Mouse (Mus musculus) heart, postnatal 4 days (tissue): ENCODE measurements at regions not wholly inside any gene's neighbourhood (a gene's known extent, or its start where the extent isn't known, plus 50 kb on each side); places are given as distances from the start of the nearest gene placed in this dataset.

Experiments
- DNase-seq: peaks from one replicate; pipeline ENCODE4 v3.0.0; 2021

DNA sequence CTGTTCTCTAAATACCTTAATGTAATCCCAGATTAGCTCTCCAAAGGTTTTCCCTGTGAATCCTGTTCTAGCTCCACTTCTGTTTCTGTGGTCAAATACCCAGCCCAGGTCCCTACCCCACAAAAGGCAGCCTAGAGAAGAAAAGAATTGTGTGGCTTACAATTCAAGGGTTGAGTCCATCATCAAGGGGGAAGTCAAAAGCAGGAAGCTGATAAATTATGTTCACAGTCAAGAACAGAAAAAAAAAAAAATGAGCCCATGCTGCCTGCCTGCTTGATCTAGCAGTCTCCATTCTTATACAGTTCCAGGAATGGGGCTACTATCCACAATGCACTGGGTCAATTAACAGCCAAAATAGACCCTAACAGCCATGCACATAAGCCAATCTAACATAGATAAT, 285.7 kb downstream of the Actr3 start:
- DNase-seq, result no peak

- DNase-seq, result no peak
Observed at GRCm38 (mm10) chr1:125123861-125124260, 311.7 kb downstream of the Actr3 start.

DNA sequence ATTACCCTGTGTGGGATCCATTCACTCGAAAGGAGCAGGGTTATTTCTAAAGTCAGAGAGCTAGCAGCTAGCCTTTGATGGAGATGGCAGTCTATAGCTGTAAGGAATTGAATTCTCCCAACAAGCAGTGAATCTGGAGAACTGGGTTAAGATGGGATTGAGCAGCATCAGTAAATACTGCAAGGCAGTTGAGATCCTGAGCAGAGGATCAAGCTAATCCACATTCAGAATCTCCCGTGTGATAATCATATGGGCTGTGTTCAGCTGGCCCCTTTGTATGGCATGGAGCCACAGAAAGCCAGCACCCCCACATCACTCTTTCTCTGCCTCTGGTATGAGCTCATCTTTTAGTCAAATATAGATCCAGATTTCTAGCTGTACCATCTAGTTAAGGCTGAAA, 334.9 kb downstream of the Actr3 start:
- DNase-seq, result no peak

GRCm38 (mm10) chr1:125084906-125085305, 350.6 kb downstream of the Actr3 start:
- DNase-seq, result no peak

DNA sequence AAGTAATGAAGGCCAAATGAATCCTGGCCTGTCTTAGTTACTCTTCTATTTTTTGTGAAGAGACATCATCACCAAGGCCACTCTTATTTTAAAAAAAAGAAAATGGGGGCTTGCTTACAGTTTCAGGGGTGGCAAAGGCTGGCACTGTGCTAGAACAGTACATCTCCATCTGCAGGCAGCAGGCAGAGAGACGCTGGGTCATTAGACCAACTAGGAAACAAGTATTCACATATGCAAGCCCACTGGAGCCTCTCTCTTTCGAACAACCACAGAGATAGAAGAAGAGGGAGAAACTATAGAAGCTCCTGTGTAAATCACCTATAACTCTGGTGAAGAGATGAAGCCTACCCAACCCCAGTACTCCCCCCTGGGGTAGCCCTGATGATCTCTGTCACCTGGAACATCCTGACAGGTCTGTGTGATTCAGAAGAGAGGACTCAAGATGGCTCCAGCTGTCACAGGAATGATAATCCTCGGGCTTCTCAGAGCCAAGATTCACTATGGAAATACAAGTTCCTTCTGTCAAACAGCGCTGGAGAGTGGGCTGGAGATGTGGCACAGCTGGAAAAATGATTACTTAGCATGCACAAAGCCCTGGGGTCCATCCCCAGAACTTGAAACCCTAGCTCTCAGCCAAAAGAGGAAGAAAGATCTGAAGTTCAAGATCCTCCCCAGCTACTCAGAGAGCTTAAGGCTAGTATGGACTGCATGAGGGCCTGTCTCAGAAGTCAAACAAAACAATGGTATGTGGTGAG, 395.8 kb downstream of the Actr3 start:
- peak; percentile 5 for DNase-seq

GRCm38 (mm10) chr1:125013301-125013700, 422.2 kb downstream of the Actr3 start:
- DNase-seq, result no peak

- DNase-seq, result no peak
Observed at GRCm38 (mm10) chr1:125011893-125012292, 423.6 kb downstream of the Actr3 start.

DNA sequence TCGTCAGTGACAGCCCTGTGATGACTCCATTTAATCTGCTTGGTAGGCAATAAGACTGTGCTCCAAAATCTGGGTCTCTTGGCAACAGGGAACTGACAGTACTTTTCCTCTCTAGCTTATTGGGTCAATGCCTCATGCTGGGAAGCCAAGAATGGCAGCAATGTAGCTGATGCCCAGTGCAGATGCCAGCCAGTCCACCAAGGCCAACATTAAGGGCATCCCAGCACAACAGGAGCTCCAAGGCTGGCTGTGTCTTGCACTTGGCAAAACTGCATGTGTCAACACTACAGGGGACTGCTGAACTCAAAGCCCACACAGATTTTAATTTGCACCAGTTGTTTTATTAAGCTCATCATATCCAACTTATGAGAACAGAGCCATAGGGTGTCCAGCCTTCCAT, 437.9 kb downstream of the Actr3 start:
- no peak for DNase-seq

GRCm38 (mm10) chr1:124950849-124951248, 484.7 kb downstream of the Actr3 start:
- DNase-seq, result no peak

GRCm38 (mm10) chr1:124904373-124904772, 531.2 kb downstream of the Actr3 start:
- no peak for DNase-seq

DNA sequence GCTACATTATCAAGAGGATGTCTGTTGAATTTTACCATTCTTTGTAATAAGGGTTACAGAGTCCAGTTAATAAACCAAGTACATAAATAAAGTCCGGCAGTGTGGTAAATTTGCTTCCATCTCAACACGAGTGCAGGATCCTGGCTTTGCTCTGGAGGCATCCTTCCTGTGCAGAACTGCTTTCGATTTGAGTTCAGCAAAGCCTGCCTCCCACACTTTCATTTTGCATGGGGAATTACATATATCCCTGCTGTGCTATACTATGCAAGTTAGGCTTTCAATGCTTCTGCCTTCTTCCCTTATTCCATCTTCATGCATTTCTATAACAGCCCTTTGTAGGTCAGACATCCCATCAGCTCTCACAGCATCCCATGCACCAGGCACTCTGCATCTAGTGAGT, 564.4 kb downstream of the Actr3 start:
- DNase-seq, result no peak

- DNase-seq, result no peak
Observed at GRCm38 (mm10) chr1:124866248-124866647, 569.3 kb downstream of the Actr3 start.

DNA sequence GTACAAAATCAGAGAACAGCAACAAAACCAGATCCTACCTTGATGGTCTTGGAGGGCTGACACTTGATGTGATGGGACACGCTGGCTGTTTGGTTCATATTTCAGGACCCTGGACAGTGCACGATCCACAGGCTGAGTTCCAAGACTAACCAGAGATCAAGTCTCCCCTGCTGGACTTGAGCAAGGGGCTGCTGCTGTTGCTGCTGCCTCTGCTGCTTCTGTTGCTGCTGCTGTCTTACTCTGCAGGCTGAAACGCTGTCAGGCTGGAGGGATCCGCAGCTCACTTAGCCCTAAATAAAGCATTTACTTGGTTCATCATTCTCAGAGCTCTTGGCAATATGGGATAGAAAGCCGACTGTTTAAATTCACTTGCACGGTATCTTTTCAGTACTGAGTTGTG, 589.8 kb downstream of the Actr3 start:
- peak; percentile 49 for DNase-seq

DNA sequence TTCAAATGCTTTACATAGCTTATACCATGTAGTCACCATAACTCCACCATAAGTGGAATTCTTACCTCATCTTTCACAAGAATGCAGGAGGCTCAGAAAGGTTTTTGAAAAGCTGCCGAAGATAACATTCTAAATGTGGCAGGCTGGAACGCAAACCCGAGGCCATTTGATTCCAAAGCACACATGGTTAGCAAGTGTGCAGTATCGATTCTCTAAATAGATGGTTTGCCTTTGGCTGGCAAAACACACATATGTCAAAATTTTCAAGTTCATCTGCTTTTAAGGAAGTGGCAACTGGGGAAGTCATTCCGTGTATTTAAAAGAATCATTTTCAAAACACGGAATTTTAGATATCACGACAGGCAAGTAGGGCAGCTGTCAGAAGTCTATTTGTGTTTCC, 609.8 kb downstream of the Actr3 start:
- DNase-seq, result no peak

- DNase-seq, result no peak
Observed at GRCm38 (mm10) chr1:124793026-124793425, 642.5 kb downstream of the Actr3 start.

DNA sequence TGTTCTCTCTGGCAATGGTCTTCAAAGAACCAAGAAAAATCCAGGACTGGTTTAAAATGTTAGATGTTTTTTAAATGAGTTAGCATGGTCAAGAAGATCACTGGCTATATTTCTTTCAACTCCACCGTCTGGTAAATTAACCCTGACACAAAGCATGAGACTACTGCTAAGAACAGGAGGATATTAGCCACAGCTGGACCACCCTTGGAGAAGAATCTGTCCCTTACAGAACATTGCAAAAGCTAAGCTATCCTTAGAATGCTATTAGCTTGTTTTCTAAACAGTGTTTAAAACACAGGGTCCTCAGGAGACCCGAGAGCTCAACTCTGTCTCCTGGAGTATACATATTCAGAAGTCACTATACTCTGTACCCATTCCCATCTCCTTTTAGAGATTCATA, 644.9 kb downstream of the Actr3 start:
- DNase-seq, result no peak

GRCm38 (mm10) chr1:124790130-124790529, 645.4 kb downstream of the Actr3 start:
- DNase-seq, result no peak

DNA sequence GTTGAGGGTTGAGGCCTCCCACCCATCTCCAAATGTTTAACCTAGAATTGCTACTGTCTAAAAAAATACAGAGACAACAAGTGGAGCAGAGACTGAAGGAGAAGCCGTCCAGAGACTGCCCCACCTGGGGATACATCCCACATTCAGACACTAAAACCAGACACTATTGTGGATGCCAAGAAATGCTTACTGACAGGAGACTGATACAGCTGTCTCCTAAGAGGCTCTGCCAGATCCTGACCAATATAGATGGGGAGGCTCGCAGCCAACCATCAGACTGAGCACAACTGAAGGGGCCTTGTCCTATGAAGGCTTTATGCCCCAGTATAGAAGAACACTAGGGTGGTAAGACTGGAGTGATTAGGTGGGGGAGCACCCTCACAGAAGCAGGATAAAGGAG, 652.5 kb downstream of the Actr3 start:
- DNase-seq, result no peak

GRCm38 (mm10) chr1:124777685-124778084, 657.8 kb downstream of the Actr3 start:
- no peak for DNase-seq

DNA sequence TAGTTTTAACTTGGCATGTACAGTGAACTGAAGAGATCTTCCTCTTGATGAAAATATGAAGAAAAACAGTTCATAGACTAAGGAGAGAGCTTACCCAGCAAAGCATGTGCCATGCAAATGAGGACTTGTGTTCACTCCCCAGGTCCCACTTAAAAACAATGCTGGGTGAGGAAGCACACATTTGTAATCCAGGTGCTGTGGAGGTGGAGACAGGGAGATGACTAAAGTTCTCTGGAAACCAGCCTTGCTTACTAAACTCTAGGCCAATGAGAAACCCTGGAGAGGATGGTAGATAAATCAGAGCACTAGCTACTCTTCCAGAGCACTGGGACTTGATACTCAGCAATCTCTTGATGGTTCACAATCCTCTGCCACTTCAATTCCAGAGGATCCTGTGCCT, 678.8 kb downstream of the Actr3 start:
- DNase-seq, result no peak

DNA sequence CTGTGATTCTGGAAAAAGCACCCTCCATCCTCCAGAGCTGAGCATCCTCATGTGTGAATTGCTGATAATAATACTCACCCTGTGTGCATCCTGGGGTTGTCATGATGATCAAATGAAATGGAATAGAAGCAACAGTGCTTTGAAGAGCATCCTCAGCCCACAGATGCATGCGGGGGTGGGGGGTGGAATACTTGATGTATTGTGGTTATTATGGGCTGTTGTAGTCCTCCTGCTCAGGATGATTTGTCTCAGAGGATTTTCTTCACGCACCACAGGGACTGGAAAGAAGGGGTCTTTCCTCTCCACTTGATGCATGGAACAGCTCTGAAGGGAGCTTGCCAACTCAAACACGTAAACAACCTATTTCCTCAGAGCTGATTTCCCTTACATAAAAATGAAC, 694.4 kb upstream of the Dpp10 start:
- no peak for DNase-seq

DNA sequence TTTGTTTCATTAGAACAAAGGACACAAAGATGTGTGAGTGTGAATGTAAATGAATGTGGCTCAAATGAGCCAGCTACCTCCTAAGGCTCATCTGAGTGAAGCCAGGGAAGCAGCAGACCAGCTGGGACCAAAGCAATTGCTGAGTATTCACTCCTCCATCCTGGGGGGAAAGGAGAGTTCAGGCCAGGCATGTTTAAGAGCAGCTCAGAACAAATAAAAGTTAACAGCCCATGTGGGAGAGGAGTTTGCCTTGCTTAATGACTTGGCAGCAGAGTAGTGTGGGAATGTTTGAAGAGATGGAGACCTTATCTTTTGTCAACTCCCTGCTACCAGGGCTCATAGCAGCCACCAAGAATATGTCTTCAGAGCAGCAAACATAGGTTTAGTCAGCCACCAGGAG, 685.0 kb upstream of the Dpp10 start:
- no peak for DNase-seq

DNA sequence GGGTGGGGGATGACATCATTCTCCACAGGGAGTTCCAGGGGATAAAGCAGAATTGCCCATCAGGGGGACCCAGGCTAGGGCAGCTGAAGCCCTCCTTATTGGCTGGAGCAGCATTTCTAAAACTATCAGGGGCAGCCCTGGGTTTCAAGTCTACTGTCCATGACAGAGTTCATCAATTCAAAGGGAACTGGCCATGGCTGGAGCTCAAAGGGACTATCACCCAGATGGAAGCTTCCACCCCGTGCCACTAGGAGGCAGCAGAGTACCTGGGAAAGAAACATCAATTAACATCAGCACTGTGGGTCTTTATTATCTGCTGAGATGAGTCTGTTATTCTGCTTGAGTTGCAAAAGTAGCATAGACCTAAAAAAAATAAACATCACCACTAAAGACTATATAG, 672.7 kb upstream of the Dpp10 start:
- DNase-seq, result peak; percentile 63

DNA sequence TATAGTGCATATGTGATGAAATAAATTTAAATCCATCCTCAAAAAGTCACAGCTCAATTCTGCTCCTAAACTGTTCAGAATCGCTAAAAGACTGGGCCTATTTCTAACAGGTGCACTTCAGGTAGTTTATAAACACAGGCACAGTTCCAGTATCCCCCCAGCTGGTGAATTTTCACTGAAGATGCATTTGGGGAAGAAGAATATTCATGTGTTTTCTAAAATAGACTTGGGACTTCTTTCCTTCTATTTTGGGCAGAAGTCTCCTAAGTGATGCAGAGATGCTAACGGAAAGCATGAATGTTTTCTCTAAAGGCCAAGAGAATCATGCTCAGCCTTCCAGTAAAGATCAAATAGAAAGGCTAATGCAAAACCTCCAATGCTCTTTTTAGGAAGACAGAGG, 660.9 kb upstream of the Dpp10 start:
- no peak for DNase-seq

GRCm38 (mm10) chr1:124674420-124674819, 629.1 kb upstream of the Dpp10 start:
- no peak for DNase-seq
